ENCODE assay signal across 22 mouse cellular contexts in genomic region chr1:191378080-191378479, GRCm38 (mm10).
"Had no signal": no experiment of that assay in that cellular context is flagged by ENCODE, and none has a peak within 500 bp of the region (broad histone marks: within the 10 kb centered on the region; RNA-seq: fewer than 3 reads in every experiment).

No protein-coding gene starts in this region.

- H3K9me3 ChIP-seq: kidney, embryonic 15.5 days; limb, embryonic 12.5 days; limb, embryonic 15.5 days; liver, embryonic 12.5 days; liver, embryonic 15.5 days; megakaryocyte, embryonic 14.5 days; midbrain, embryonic 10.5 days; midbrain, embryonic 13.5 days; neural tube, embryonic 13.5 days; stomach, embryonic 15.5 days had no signal

- H3K9ac ChIP-seq: kidney, embryonic 15.5 days; limb, embryonic 12.5 days; limb, embryonic 15.5 days; liver, embryonic 12.5 days; liver, embryonic 15.5 days; midbrain, embryonic 13.5 days; neural tube, embryonic 13.5 days; stomach, embryonic 15.5 days had no signal

- H3K36me3 ChIP-seq: kidney, embryonic 15.5 days; limb, embryonic 12.5 days; limb, embryonic 15.5 days; liver, embryonic 12.5 days; liver, embryonic 15.5 days; midbrain, embryonic 10.5 days; midbrain, embryonic 13.5 days; neural tube, embryonic 13.5 days; stomach, embryonic 15.5 days had no signal

- H3K4me2 ChIP-seq: kidney, embryonic 15.5 days; limb, embryonic 12.5 days; limb, embryonic 15.5 days; liver, embryonic 12.5 days; liver, embryonic 15.5 days; midbrain, embryonic 13.5 days; neural tube, embryonic 13.5 days; stomach, embryonic 15.5 days had no signal

- H3K4me1 ChIP-seq: kidney, embryonic 15.5 days; limb, embryonic 12.5 days; limb, embryonic 15.5 days; midbrain, embryonic 10.5 days; midbrain, embryonic 13.5 days; neural tube, embryonic 13.5 days; stomach, embryonic 15.5 days had no signal

- DNase-seq: kidney, adult 11 months; kidney, adult 8-10 months; kidney, postnatal 10 days; kidney, postnatal 36 days; left cerebral cortex, postnatal 4 days; lung, adult 2 months; lung, postnatal 36 days; right cerebral cortex, postnatal 4 days; spleen, adult 18-20 months; thymus, postnatal 25 days had no signal

- H3K27ac ChIP-seq: kidney, embryonic 15.5 days; limb, embryonic 12.5 days; limb, embryonic 15.5 days; liver, embryonic 12.5 days; liver, embryonic 15.5 days; midbrain, embryonic 10.5 days; midbrain, embryonic 13.5 days; neural tube, embryonic 13.5 days; stomach, embryonic 15.5 days had no signal

- H3K4me3 ChIP-seq: kidney, embryonic 15.5 days; limb, embryonic 12.5 days; limb, embryonic 15.5 days; liver, embryonic 12.5 days; liver, embryonic 15.5 days; megakaryocyte, embryonic 14.5 days; midbrain, embryonic 10.5 days; midbrain, embryonic 13.5 days; myocyte; neural tube, embryonic 13.5 days; stomach, embryonic 15.5 days had no signal

- H3K27me3 ChIP-seq: kidney, embryonic 15.5 days; limb, embryonic 12.5 days; limb, embryonic 15.5 days; liver, embryonic 12.5 days; liver, embryonic 15.5 days; megakaryocyte, embryonic 14.5 days; midbrain, embryonic 13.5 days; neural tube, embryonic 13.5 days; stomach, embryonic 15.5 days had no signal

- ATAC-seq: liver, embryonic 12.5 days; midbrain, embryonic 13.5 days; midbrain, embryonic 16.5 days had no signal
